Mouse (Mus musculus) hindbrain, embryonic 10.5 days (tissue): ENCODE data around the gene Rgmb. TPM values are rescaled to one million over a fixed set of nuclear protein-coding genes. Genes with fewer than 3 reads are reported as not detected.

Source experiments
- DNase-seq: peaks from one replicate; pipeline ENCODE4 v3.0.0-alpha.2; 2017; ENCODE audit warnings: low spot score
- H3K27ac ChIP-seq: fragments of 300-500 bp; sonication (generic); 2 replicates; pipeline ENCODE4 v1.5.1; 2016; ENCODE audit warnings: mild to moderate bottlenecking, moderate library complexity
- H3K27me3 ChIP-seq: fragments of 300-500 bp; sonication (generic); 2 replicates; pipeline ENCODE4 v1.6.1; 2016; ENCODE audit warnings: mild to moderate bottlenecking; ENCODE audit not compliant: poor library complexity, insufficient read depth, severe bottlenecking
- H3K36me3 ChIP-seq: fragments of 300-500 bp; sonication (generic); 2 replicates; pipeline ENCODE4 v1.6.1; 2016; ENCODE audit warnings: mild to moderate bottlenecking, moderate library complexity
- H3K4me1 ChIP-seq: fragments of 300-500 bp; sonication (generic); replicated peaks from 2 replicates; pipeline ENCODE4 v1.6.1; 2016; ENCODE audit warnings: mild to moderate bottlenecking
- H3K4me3 ChIP-seq: fragments of 300-500 bp; sonication (generic); 2 replicates; pipeline ENCODE4 v1.5.1; 2016; ENCODE audit warnings: mild to moderate bottlenecking, moderate library complexity
- H3K9me3 ChIP-seq: fragments of 300-500 bp; sonication (generic); 2 replicates; pipeline ENCODE4 v1.6.1; 2016; ENCODE audit warnings: mild to moderate bottlenecking, moderate library complexity
- WGBS: fragments of 180-500 bp; shearing (Covaris S2); methylation state at CpG from one replicate; pipeline ENCODE4 v1.1.7; 2016; 5-methylcytosine and 5-hydroxymethylcytosine counted together
- polyA plus RNA-seq: library from polyadenylated mRNA; unstranded; fragments of >200 nt; fragmentation: Nextera tagmentation; extraction: Ambion mirVana; gene quantifications from 2 replicates; pipeline ENCODE4 v1.2.1, GENCODE M21; 2016

The Rgmb gene
- polyA plus RNA-seq, result 29.3 and 75.7 TPM in 2 replicates

DNA sequence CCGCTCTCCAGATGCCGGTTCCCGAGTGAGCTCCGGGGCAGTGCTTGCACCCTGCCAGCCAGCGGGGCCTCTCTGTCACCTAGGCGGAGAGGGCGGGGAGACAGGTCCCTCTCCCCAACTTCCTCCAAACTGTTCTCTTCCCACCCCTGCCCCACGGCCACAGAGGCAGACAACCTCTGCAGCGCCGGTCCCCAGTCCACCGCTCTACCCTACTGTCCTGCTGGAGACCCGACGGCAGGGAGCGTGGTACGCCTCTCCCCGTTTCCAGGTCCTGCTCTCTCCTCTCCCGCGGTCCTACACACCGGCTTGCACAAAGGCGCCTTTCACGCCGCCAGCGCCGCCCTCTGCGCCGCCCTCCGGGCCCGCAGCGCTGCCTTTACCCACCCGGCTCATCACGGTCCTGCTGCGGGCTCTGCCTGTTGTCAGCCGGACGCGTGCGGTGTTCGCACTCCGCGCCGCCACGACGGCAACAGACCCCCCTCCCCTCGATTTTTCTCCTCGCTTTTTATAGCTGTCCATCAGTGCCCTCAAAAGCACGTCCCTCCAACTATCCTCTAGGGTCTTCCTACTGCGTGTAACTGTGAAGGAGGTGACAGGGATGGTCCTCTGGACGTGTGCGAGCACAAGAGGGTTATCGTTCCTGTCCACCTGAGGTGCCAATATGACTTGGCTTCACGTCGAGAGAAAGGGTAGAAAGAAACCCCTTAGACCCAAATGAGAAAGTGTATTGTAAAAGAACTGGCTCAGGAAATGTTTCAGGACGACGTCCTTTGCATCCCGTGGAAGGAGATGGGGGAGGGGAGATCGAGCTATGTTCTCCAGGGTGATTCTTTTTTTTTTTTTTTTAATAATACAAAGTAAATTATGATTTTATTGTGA is at the start of gene Rgmb:
Gene Rgmb, minus strand, starts transcription at position 274 of the 879 bp plus-strand sequence.
- no peak for DNase-seq
- Histone ChIP-seq H3K9me3 (no peaks in the 10 kb centered on the region), H3K4me1 (peaks cover 37% of the 10 kb centered on the region), H3K27ac (peak within 1 kb of the TSS; percentile 94), H3K36me3 (no peaks in the 10 kb centered on the region), H3K27me3 (peaks cover 8% of the 10 kb centered on the region; the same call in 1 of the 2 replicates), H3K4me3 (peak within 1 kb of the TSS; percentile 79)
- WGBS, result 1% methylated on average over 55 of the region's 55 CpGs

DNA sequence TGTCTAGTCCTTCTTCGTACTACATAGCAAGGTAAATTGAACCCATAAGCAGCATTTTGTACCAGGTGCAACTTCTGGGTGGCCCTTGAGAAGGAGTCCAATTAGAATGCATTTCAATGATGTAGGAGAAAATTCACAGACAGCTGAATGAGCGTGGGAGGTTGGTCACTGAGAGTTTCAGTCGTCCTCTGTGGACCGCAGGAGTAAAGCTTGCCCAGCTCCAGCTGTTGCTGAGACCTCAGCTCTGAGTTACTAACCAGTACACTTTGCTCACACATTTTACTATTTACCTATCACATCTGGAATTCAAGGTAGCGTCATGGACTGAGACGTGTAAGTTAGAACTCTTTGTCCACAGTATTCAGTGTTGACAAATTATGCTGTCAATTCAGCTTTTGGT is 43.9 kb upstream of the Rgmb start:
- no peaks in the 10 kb centered on the region for H3K4me1 ChIP-seq
- 88% methylated on average over 6 of the region's 6 CpGs for WGBS

DNA sequence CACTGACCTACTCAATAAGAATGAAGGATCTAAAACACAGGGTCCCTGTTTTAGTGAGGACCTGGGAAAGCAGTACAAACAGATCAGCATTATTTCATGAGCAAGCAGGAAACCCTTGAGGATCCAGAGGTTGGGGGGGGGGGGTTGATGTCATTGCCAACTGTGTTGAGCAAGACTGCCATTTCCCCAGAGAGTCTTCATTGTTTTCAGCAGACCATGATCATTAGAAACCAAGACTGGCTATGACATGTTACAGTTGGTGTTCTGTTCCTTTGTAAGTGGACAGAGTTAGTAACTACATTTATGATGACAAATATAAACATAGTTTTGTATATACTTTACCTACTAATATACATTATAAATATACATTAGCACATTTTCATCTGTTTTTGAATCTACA is 41.3 kb upstream of the Rgmb start:
- H3K4me1 ChIP-seq, result no peaks in the 10 kb centered on the region
- no peaks in the 10 kb centered on the region for H3K27me3 ChIP-seq
- no peak overlapping the region for H3K4me3 ChIP-seq
- H3K27ac ChIP-seq, result no peak overlapping the region
- DNase-seq, result no peak
- no peaks in the 10 kb centered on the region for H3K36me3 ChIP-seq
- H3K9me3 ChIP-seq, result no peaks in the 10 kb centered on the region

More for the DNA sequence above, 43.9 kb upstream of the Rgmb start:
- no peaks in the 10 kb centered on the region for H3K36me3 ChIP-seq
- no peak for DNase-seq
- H3K9me3 ChIP-seq, result no peaks in the 10 kb centered on the region
- no peaks in the 10 kb centered on the region for H3K27me3 ChIP-seq
- H3K27ac ChIP-seq, result no peak overlapping the region
- H3K4me3 ChIP-seq, result no peak overlapping the region

DNA sequence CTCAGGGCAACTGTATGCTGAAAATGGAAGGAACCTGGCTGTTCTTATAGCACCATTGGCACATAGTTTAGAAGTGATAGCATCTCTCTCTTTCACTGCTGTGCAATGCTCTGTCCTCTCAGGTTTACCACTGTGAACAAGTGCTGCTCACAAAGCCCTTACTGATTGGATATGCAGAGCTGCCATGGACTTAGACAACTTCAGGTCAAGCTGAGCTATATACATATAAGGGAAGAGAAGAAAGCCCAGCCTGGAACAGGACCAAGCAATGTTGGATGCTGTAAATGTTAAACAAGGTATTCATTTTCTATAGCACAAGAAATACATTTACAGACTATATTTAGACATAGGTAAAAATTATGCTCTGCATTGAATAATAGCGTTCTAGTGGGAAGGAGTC is 34.4 kb upstream of the Rgmb start:
- DNase-seq, result no peak
- Histone ChIP-seq H3K27ac (no peak overlapping the region), H3K36me3 (no peaks in the 10 kb centered on the region), H3K4me1 (no peaks in the 10 kb centered on the region), H3K27me3 (no peaks in the 10 kb centered on the region), H3K4me3 (no peak overlapping the region), H3K9me3 (no peaks in the 10 kb centered on the region)
- 94% methylated on average over 1 of the region's 1 CpGs for WGBS

DNA sequence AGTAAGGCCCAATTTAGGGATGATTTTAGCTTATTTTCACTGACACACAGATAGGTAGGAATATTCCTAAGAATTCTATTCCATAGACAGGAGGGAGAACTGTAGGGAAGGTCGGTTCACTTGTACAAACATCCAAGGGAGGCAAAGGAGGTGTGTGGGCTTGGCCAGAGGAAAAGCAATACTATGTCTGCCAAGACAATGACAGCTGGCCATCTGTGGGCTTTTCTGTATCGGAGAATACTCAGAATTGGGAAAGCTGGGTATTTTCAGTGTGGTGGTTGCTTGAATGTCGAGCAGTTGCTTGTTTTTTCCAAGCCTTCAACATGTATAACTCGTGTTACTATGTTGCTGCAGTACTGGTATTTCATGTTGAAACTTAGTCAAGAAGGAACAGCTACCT is 31.5 kb upstream of the Rgmb start:
- Histone ChIP-seq H3K27me3 (no peaks in the 10 kb centered on the region), H3K36me3 (no peaks in the 10 kb centered on the region), H3K4me3 (no peak overlapping the region), H3K27ac (no peak overlapping the region), H3K9me3 (no peaks in the 10 kb centered on the region), H3K4me1 (no peaks in the 10 kb centered on the region)
- WGBS, result 78% methylated on average over 4 of the region's 4 CpGs
- DNase-seq, result no peak

DNA sequence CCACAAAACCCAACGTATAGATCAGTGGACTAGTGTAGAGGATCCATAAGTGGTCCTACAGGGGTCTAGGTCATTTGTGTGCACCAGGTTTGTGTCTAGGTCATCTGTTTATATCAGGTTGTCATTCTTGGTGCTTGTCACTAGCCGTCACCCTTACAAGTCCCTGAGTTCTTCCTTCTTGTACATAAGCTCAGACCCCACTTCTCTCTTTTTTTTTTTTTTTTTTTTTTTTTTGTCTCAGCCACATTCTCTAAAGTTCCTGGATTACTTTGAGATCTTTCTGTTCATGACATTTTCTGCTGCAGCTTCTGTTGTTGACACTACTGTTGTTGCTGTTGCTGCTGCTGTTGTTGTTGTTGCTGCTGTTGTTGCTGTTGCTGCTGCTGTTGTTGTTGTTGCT is 22.3 kb upstream of the Rgmb start:
- no peak for DNase-seq
- Histone ChIP-seq H3K4me1 (peaks cover 5% of the 10 kb centered on the region), H3K36me3 (no peaks in the 10 kb centered on the region), H3K27ac (no peak overlapping the region), H3K4me3 (no peak overlapping the region), H3K27me3 (no peaks in the 10 kb centered on the region), H3K9me3 (no peaks in the 10 kb centered on the region)
- 76% methylated on average over 2 of the region's 2 CpGs for WGBS

DNA sequence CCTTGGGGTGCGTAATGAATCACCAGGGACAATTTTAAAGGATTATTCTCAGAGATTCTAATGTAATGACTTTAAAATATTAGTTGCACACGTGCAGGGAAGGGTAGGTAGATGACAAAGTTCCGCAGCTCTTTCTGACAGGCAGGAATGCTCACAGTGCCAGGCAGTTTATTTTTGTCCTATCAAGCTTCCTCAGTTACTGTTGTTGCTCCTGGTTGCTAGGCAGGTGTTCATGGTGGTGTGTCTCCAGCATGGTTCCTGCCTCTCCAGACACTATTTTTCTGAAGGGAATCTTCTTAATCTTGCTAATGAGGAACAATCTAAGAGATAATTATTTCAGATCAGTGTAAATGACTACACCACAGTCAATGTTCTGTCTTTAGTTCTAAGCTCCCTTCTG is 19.7 kb upstream of the Rgmb start:
- Histone ChIP-seq H3K27me3 (no peaks in the 10 kb centered on the region), H3K4me3 (no peak overlapping the region), H3K27ac (no peak overlapping the region), H3K36me3 (no peaks in the 10 kb centered on the region), H3K4me1 (peaks cover 5% of the 10 kb centered on the region), H3K9me3 (no peaks in the 10 kb centered on the region)
- no peak for DNase-seq
- 85% methylated on average over 3 of the region's 3 CpGs for WGBS

DNA sequence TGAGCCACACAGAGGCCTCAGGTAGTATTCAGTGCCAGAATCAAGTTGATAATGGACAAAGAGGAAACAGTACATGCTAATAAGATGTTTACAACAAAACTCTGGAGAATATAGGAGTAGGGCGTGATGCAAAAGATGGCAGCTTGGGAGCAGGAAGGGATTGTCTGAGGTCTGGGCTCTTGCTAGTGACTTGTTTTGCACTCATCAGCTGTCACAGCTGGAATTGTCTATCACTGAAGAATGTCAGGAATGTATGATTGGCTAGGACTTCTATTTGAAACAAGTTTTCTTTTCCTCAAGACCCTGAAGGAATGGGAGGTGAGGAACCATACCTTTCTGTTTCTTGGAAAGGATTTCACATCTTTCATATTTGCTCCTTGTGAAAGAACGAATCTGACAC is 10.6 kb upstream of the Rgmb start:
- H3K4me1 ChIP-seq, result no peaks in the 10 kb centered on the region
- H3K4me3 ChIP-seq, result no peak overlapping the region
- WGBS, result 77% methylated on average over 2 of the region's 2 CpGs
- DNase-seq, result no peak
- H3K27ac ChIP-seq, result no peak overlapping the region
- H3K27me3 ChIP-seq, result no peaks in the 10 kb centered on the region
- no peaks in the 10 kb centered on the region for H3K36me3 ChIP-seq
- no peaks in the 10 kb centered on the region for H3K9me3 ChIP-seq

DNA sequence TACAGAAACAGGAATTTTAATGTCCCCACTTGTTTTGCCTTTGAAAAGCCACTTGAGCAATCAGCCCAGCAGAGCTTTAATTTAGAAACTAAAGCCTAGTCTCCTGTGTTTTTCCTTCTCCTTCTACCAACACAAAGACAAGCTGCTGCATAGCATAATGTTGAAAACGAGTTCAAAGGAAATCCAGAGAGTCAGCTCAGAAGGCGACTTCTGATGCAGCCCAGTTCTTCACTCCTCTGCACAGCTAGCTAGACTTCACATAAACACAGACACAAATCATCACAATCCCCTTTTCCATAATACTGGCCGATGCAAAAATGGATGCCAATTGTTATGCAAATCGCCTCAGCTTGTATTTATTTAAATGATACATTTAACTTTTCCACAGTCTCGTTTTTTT is 1.6 kb upstream of the Rgmb start:
- Histone ChIP-seq H3K4me1 (peaks cover 32% of the 10 kb centered on the region), H3K36me3 (no peaks in the 10 kb centered on the region), H3K27ac (no peak overlapping the region), H3K4me3 (no peak overlapping the region), H3K27me3 (peaks cover 8% of the 10 kb centered on the region; the same call in 1 of the 2 replicates), H3K9me3 (no peaks in the 10 kb centered on the region)
- WGBS, result 23% methylated on average over 5 of the region's 5 CpGs
- no peak for DNase-seq

DNA sequence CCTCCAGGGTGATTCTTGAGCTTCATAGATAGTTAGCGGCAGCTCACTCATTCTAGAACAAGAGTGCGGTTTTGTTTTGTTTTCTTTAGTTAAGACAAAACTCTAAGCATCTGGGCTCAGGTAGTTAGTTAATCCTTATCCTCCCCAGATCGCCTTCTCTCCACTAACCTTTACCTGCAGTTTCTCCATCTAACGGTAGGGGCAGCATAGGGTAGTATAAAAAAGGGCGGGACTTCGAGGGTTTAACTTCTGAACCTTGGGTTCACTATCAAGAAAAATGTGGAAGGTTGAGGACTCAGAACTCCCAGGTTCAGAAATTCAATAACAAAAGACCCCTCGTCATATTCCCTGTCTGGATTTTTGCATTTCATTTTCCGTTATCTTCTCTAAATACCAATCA is 971 bp upstream of the Rgmb start:
- Histone ChIP-seq H3K27ac (no peak overlapping the region), H3K9me3 (no peaks in the 10 kb centered on the region), H3K4me3 (no peak overlapping the region), H3K4me1 (peaks cover 37% of the 10 kb centered on the region), H3K36me3 (no peaks in the 10 kb centered on the region), H3K27me3 (peaks cover 8% of the 10 kb centered on the region; the same call in 1 of the 2 replicates)
- 13% methylated on average over 8 of the region's 8 CpGs for WGBS
- DNase-seq, result peak; percentile 45

DNA sequence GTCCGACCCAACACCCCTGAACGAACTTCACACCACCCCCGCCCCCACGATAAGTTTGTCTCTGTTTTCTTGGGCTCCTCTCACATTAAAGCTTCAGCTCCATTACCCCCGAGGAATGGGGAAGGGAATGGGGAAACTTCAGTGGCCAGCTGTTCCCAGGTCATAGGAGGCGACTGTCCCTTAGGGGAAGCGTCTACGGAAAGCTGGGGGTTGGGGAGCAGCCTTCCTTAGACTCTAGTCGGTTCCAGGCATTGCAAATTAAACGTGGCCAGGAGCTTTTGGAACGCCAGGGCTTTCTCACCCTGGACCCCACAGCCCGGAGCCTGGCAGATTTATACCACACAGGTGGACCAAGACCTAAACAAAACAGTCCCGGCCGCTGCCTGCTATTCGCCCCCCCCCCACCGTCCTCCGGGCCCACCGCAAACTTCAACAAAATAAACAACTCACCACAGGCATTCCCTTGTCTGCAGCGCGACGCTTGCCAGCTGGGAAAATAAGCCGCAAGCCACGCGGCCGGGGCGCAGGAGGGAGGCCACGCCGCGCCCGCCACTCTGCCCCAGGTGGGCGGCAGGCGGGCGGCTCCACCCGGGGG is 571 bp downstream of the Rgmb start:
- peak overlapping the region; percentile 94 for H3K27ac ChIP-seq
- H3K4me3 ChIP-seq, result peak overlapping the region; percentile 79
- WGBS, result under 1% methylated on average over 34 of the region's 34 CpGs
- H3K36me3 ChIP-seq, result no peaks in the 10 kb centered on the region
- H3K4me1 ChIP-seq, result peaks cover 37% of the 10 kb centered on the region
- DNase-seq, result peak; percentile 75
- no peaks in the 10 kb centered on the region for H3K9me3 ChIP-seq
- peaks cover 8% of the 10 kb centered on the region; the same call in 1 of the 2 replicates for H3K27me3 ChIP-seq

DNA sequence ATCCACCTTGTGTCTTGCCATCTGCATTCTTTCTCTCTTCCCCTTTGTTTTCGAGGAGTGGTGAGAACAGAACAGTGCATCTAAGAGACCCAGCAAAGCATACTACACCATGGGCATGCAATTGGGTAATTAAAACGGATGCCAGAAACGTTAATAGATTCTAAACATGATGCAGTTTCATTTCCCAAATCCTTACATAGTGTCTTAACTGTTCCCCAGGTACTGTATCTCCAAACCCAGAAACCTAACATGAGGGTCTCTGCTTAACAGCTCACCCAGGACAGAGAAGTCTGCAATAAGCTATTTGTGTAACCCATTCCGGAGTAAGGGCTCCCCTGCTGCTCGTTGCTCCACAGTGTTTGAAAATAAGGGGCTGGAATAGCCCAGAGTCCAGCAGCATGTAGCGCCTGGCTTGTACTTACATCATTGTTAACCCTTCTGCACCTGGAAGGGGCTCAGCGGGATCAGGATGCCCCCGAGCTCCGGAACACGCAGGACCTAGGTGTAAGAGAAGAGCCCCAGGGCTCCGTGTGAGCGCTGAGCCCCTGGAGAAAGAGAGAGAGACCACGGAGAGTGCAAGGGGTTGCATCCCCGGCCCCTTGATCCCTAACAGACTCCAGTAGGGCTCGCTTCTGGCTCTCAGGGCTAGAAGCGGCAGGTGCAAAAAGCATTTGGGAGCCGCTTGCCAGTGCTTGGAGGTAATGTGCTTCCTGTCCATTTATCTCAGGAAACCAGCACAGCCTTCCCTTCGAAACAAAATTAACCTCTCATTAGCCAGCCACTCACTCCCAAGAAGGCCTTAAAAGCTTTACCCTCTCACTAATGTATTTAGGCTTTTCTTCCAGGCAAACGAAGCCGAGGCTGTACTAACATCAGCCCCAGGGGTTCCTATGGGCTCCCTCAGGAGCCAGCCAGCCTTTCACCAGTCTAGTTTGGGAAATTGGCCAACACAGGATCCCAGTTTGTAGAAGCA is 1.4 kb downstream of the Rgmb start:
- Histone ChIP-seq H3K9me3 (no peaks in the 10 kb centered on the region), H3K27ac (peak overlapping the region; percentile 94), H3K36me3 (no peaks in the 10 kb centered on the region), H3K4me3 (peak overlapping the region; percentile 79), H3K27me3 (peaks cover 8% of the 10 kb centered on the region; the same call in 1 of the 2 replicates), H3K4me1 (peaks cover 43% of the 10 kb centered on the region)
- DNase-seq, result peak; percentile 55
- WGBS, result under 1% methylated on average over 20 of the region's 20 CpGs
